Mouse (Mus musculus) embryo, embryonic 11.5 days (tissue): ENCODE data around the gene Gm10277.

Experiments used
- DNase-seq: peaks from one replicate; pipeline ENCODE4 v3.0.0-alpha.2; 2012; ENCODE audit warnings: low read depth, low spot score

Gm10277 gene

DNA sequence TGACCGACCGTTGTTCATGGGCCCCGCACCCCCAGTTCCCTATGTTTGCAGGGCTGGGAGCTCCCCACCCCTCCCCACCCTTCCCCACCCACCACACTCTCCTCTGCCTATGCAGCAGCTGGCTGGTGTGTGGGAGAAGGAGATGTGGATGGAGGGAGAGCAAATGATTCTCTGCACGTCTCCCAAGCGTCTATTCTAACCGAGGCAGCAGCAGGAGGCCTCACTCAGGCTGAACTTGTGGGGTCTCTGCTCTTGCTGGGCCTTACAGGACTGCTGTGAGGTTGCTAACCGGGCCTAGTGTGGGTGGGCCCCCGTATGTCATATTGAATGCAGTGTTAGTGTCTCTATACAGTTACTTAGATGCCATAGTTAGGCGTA lies 12.9 kb upstream of the Gm10277 start:
- no peak for DNase-seq

- no peak for DNase-seq
Observed at GRCm38 (mm10) chr11:77795216-77795615, 7.7 kb upstream of the Gm10277 start.

DNA sequence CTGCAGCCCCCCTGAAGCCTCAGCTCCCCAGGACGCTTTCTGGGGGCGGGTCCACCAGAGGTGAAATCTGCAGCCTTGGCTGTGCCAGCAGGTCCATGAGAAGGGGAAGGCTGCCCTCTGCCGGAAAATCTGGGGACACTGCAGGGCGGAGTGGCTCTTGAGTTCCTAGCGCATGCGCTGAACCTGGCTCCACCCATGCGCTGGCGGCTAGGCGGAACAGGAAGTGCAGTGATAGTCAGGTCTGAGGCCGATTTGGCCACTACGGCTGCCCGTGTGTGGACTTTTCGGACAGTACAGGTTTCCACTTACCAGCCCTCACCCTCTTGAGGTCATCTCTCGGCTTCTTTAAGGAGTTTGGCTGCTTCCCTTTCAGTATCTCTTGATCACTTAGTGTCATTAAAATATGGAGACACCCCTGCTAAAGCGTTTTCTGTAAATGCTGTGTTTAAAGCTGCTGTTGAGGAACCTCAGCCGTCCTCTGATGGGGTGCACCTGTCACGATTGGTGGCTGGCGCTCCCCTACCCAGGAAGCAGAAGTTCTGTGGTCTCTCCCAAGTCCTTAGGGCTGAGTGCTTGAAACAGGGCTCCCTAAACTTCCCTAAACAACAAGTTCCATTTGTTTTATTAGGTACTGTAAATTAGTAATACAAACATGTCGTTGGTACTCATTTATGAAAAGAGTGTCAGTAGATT lies 5.8 kb upstream of the Gm10277 start:
- DNase-seq: peak; percentile 95

DNA sequence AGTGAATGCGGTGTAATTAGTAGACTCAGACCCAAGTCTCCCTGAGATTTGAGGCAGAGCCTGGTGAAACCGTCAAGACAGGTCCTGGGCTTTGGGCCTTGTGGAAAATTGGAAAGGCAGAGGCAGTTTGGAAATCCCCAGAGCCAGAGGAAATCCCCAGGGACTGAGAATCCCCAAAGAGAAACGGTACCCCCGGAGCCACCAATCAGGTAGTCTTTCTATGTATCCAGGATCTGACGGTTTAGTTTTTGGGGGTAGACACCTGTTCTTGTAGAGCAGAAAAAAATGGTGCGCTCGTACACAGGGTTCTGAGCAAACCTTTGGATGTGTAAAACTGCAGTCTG lies 5.0 kb upstream of the Gm10277 start:
- no peak for DNase-seq

GRCm38 (mm10) chr11:77791752-77792565 lies 4.4 kb upstream of the Gm10277 start:
- no peak for DNase-seq

DNA sequence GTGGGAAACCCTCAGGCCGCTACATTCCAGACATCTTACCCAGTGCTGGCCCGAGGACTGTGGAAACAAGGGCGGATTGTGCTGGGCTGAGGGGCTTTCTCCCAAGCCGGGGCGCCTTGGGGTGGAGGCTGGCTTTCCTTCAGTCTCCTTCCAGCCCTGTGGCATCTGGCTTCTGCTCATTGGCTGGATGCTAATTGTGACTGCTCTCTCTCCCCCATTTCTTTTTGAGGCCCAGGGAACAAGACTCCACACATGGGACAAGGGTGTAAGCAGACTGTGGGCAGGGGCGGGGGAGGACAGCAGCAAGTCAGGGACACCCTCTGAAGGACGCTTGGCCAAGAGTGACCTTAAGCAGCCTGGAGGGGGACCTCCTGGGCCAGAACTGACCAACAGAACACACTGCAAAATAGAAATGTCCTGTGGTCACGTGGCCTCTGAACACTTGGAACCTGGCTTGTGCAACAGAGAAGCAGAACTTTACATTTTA lies 3.7 kb upstream of the Gm10277 start:
- no peak for DNase-seq

GRCm38 (mm10) chr11:77790286-77790685 lies 2.7 kb upstream of the Gm10277 start:
- DNase-seq: no peak

DNA sequence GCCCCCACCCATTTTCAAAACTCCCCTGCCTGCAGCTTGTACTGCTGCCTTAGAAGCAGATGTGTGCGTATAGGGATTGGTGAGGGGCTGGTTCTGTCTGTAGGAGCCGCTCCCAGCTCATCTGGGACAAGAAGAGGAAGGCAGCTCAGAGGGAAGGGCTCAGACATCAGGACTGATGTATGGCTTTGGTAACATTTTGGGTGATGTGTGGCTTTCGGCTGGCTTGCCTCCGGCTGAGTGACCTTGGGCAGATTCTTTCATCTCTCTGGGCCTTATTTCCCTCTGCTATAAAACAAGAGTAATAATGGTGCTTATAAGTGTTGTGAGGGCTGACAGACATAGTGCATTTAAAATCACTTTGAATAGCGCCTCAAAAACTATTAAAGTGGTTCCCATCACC lies 2.0 kb upstream of the Gm10277 start:
- no peak for DNase-seq

GRCm38 (mm10) chr11:77785768-77786561 lies 1.6 kb downstream of the Gm10277 start:
- no peak for DNase-seq

GRCm38 (mm10) chr11:77785396-77785767 lies 2.2 kb downstream of the Gm10277 start:
- no peak for DNase-seq

DNA sequence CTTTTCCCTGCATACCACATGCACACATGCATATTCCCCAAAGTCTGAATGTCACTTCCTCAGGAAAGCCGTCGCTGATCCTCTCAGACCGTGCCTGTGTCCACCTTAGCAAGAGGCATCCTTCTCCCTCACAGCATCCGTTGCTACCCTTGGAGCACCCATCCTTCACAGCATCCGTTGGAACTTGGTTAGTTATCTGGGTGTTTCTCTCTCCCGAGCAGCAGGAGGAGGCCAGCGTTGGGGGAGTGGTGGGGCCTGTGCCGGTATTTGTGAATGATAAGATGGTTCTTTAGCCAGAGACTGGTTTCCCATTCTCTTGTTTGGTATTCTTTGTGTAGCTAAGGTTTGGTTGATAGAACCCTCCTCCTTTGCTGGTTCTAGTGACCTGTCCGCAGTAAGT lies 2.7 kb downstream of the Gm10277 start:
- DNase-seq: no peak

DNA sequence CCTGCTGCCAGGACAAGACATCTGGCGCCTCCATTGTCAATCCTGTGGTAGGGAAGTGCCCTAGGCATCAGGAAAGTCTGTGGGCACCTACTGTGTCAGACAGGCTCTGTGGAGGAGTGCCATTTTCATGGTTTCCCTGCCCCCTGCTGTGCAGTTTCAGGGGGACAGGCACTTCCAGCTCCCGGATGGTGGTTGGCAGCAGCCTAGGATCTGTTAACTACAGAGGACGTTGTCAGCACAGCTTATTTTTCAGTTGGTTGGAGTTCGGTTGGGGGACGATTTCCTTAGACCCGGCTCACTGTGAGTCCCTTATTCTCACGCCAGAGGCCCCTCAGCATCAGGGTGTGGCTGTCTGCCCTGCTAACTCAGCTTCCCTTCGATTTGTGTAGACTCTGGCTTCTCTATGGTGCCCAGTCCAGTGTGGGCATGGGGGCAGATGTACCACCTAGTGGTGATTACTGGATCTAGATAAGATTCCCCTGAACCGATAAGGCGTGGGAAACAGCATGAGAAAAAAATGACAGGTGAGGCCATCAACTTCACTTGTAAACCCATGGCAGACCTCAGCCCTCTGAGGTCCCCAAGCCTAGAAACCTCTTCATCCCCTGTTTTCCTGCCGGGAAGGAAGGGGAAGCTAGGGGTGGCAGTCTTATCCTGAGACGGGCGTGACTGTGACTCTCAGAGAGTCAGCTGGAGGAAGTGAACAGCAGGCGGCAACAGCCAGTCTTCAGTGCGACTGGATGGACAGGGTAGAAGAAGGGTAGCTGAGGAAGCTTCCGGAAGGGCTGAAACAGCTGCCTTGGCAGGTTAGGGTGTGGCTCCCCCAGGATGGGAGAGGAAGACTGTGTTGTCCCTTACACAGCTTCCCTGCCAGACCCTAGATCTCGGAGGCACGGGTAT lies 3.5 kb downstream of the Gm10277 start:
- DNase-seq: no peak

DNA sequence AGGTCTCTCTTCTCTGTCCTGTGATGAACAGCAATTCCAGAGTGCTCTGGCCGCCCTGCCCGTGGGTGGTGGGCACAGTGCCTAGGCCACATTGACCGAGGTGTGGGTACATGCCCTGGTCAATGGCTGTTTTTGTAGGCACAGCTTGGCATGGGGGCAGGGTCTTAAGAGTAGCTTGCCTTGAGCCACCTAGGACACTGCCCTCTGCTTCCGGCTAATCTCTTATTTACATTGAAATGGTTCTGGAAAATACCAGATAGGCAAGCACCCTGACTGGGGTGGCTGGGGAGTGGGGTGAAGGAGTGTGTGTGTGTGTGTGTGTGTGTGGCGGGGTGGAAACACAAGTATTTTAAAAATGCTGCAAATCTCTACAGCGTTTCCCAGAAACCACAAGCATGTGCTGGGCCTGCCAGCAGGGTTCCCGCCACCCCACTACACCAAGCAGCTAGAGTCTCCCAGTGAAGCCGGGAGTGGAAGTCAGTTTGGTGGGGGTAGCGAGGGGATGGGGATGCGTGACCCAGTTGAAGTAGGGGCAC lies 4.3 kb downstream of the Gm10277 start:
- no peak for DNase-seq

DNA sequence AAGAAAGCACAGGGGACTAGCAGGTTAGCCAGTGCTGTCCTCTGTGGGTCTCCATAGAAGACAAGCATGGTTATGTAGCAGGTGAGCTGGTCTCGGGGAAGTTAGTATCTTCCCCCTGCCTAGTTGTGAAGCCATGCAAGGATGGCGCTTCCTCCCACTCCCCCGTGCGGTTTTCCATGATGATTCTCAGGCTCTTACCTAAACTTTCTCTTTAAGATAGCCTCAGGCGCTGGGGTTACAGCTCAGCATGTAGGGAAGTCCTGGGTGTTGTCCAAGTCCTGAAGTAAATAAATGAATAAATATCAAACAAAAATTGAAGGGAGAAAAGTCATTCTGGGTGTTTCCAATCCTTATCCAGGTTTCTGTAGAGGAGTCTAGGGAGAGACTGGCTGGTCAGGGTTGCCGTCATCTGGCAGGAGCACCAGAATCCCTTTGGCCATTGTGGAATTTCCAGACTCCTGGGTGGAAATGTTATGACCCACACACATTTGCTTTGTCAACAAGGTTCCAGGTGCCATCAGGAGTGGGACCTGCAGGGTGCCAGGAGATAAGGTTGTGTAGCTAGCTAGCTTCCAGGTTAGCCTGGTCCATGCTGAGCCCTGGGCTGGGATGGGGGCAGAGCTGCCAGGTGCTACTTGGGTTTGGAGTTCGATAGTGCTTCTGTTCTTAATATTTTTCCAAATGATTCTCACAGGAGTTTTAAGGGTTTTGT lies 5.3 kb downstream of the Gm10277 start:
- DNase-seq: no peak

DNA sequence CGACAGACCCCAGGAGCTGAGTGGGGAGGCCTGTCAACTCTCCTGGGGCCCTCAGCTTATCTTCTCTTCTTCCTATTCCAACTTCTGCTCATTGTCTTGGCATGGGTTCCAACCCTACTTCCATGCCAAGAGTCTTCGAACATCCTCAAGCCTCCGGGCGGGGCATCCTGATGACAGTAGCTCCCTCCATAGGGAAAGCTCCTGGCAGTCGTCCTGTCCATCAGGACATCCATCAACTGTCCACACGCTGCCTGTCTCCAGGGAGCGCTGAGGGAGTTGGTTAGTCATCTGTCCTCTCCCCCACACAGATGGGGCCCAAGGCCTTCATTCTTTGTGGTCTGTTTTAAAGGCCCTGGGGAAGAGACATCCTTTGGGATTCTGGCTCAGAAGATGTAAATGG lies 6.5 kb downstream of the Gm10277 start:
- DNase-seq: no peak

GRCm38 (mm10) chr11:77779240-77779639 lies 8.3 kb downstream of the Gm10277 start:
- DNase-seq: no peak

DNA sequence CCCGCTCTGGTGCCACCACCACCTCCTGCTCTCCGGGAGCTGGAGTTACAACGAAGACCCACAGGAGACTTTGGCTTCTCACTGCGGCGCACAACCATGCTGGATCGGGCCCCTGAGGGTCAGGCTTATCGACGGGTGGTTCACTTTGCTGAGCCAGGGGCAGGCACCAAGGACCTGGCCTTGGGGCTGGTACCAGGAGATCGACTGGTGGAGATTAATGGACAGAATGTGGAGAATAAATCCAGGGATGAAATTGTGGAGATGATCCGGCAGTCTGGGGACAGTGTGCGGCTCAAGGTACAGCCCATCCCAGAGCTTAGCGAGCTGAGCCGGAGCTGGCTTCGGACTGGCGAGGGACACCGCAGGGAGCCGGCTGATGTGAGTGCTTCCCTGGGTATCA lies 9.6 kb downstream of the Gm10277 start:
- no peak for DNase-seq

GRCm38 (mm10) chr11:77777436-77777835 lies 10.1 kb downstream of the Gm10277 start:
- no peak for DNase-seq

GRCm38 (mm10) chr11:77775701-77776400 lies 11.7 kb downstream of the Gm10277 start:
- DNase-seq: no peak
